Mouse (Mus musculus) activated CD4-positive, CD25-positive, alpha-beta regulatory T cell, adult 4 months (primary cell): ENCODE measurements around the gene Gm17727. TPM values are rescaled to one million over a fixed set of nuclear protein-coding genes. Genes with fewer than 3 reads are reported as not detected.
"Not testable (repeated sequence)": the region's sequence is repeated elsewhere in the genome, so short reads cannot be mapped to it uniquely, and the experiment has no call there.

Experiments used
- ATAC-seq: one replicate; pipeline ENCODE4 v1.8.0; 2017
- polyA plus RNA-seq, 2 experiments: library from polyadenylated mRNA; unstranded; fragments of 100-300 nt; shearing (Covaris generic); gene quantifications; one replicate each; pipeline ENCODE4 v1.2.1; 2017

Gene Gm17727
- polyA plus RNA-seq, result not detected

- ATAC-seq, result no peak
Measured at GRCm38 (mm10) chr9:35778009-35778408, at the start of gene Gm17727. Gene Gm17727, minus strand, starts transcription at chr9:35778109.

- not testable (repeated sequence) for ATAC-seq
Measured at GRCm38 (mm10) chr9:35817881-35818280, 40.0 kb upstream of the Gm17727 start.

GRCm38 (mm10) chr9:35798146-35798545 lies 20.2 kb upstream of the Gm17727 start:
- ATAC-seq, result no peak

- no peak for ATAC-seq
Measured at GRCm38 (mm10) chr9:35790001-35790400, 12.1 kb upstream of the Gm17727 start, which contains the start of the genes Gm27235 and D730048I06Rik. Gene Gm27235, minus strand, starts transcription at chr9:35790101. Gene D730048I06Rik, minus strand, starts transcription at chr9:35790112.

GRCm38 (mm10) chr9:35756843-35757242 lies 21.1 kb downstream of the Gm17727 start:
- no peak for ATAC-seq

GRCm38 (mm10) chr9:35740749-35741148 lies 37.2 kb downstream of the Gm17727 start, which contains the start of gene Gm17677:
Gene Gm17677, plus strand, starts transcription at chr9:35741049.
- no peak for ATAC-seq

Other genes with a start within 250 kb of the Gm17727 start
- under 1 TPM; 0.09 to 0.17 TPM for gene Ddx25, start 219.6 kb downstream of the Gm17727 start, polyA plus RNA-seq
- 10 to 100 TPM; 21.0 to 27.0 TPM for gene Pus3, start 219.5 kb downstream of the Gm17727 start, polyA plus RNA-seq
- gene Pate2, start 207.8 kb downstream of the Gm17727 start, polyA plus RNA-seq, result under 1 TPM in 1 of 2 experiments, not detected in 1; 0.25 TPM
- gene Hyls1, start 207.7 kb downstream of the Gm17727 start, polyA plus RNA-seq, result 1 to 10 TPM; 8.7 to 8.8 TPM
- gene Pate4, start 166.2 kb downstream of the Gm17727 start, polyA plus RNA-seq, result under 1 TPM in 1 of 2 experiments, not detected in 1; 0.42 TPM
- gene Pate3, start 129.9 kb downstream of the Gm17727 start, polyA plus RNA-seq, result not detected
- gene Pate1, start 90.7 kb downstream of the Gm17727 start, polyA plus RNA-seq, result not detected
- gene Gm17677, start 37.1 kb downstream of the Gm17727 start, polyA plus RNA-seq, result not detected
- not detected for gene Gm27235, start 12.0 kb upstream of the Gm17727 start, polyA plus RNA-seq
- not detected for gene D730048I06Rik, start 12.0 kb upstream of the Gm17727 start, polyA plus RNA-seq
- not detected for gene 9230110F15Rik, start 66.0 kb upstream of the Gm17727 start, polyA plus RNA-seq
- gene 9230113P08Rik, start 130.3 kb upstream of the Gm17727 start, polyA plus RNA-seq, result not detected